Mouse (Mus musculus): ENCODE data around the gene BC049715.
A peak's percentile ranks its signal among the peaks of the same experiment; 100 is the strongest.

DNA sequence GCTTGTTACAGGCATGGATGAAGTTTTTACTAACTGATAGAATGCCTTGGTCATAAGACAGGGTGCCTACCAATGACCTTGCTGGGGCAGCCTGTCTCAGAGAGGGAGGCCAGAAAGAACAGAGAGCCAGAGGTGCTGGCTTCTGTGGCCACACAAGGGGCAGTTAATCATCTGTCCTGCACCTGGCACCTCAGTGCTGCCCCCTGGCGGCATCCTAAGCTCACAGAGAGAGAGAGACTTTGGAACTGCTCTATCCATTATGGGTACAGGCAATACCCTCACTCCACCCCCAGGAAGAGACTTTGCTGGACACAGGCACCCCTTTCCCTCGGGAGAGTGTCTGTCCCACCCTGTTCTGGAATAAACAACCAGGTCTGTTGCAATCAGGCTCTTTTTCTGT is 20.4 kb downstream of the BC049715 start:
- TF ChIP-seq POLR2A (IDR thresholded peaks at IDR 0.05; ENCODE audit: borderline replicate concordance, control insufficient read depth, low read depth, low read length) = no peak
- peak; percentile 85 for TF ChIP-seq CTCF (IDR thresholded peaks at IDR 0.05; ENCODE audit: control insufficient read depth, insufficient read depth, low read length)
